Mouse (Mus musculus): ENCODE results near the gene Fam102b. TPM values are rescaled to one million over a fixed set of nuclear protein-coding genes. Genes with fewer than 3 reads are reported as not detected.

Fam102b gene
- 8.9 and 9.0 TPM in 2 replicates for polyA plus RNA-seq (2015; fragmentation: Nextera tagmentation; extraction: Ambion mirVana)

DNA sequence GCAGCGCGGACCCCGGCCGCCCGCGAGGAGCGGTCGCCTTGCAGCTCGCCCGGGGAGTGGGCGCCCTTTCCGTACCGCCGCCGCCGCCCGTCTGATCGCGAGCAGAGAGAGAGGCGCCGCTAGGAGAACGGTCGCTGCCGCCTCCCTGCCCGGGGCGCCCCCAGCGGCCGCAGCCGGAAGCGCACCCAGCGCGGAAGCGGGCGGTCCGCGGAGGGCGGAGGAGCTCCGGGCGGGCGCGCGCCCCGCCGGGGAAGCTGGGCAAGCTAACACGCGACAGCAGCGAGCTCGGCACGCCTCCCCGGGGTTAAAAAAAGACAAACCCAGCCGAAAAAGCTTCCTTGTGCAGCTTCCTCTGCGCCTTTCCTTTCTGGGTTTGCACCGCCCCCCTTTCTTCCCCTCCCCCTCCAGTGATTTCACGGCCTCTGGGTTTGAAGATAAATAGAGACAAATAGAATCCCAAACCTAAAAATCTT, at the start of gene Fam102b:
Gene Fam102b, minus strand, starts transcription at position 93 of the 473 bp plus-strand sequence.

DNA sequence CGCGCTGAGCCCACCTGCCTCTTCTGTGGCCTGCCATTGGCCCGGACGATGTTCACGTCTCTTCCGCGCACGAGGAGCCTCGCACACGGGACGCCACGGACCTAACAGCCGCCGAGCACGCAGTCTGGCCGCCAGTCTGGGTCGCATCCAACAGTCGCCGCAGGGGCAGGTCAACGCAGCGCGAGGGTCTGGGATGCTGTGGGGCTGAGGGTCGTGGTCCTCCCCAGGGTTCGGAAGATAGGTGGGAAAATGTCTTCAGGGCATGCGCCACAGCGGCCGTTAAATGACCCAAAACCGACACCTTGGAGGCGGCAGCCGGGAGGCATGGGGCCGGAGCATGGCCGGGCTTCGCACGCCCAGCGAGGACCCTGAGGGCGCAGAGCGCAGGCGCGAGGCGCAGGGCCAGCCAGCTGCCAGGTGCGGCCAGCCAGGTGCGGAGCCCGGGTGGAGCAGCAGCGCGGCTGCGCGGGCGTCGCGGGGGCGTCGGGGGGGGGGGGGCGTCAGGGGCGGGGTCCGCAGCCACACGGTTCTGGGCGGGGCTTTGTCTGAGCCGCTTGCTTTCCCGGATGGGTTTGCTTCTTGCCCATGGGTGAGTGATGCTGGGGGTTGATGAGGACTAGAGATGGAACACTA, 87.3 kb downstream of the Fam102b start, which contains the start of gene Gm9857:
Gene Gm9857, minus strand, starts transcription at position 445 of the 633 bp plus-strand sequence.

DNA sequence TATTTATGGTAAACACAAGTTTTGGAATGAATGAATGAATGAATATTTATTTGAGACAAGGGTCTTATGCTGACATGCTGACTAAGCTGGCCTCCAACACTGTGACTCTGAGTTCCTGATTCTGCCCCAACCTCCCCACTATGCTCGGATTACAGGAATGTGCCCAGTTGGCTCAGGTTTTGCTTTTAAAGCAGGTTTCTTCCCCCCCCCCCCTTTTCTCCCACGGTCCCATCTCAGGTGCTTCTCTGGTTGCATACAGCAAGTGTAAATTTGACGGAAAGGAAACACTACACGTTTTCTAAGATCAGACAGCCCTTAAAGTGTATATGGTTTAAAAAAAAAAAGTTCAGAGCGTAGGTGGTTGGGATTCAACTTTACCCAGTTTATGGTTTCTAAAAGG, 87.8 kb downstream of the Fam102b start, which contains the start of gene Henmt1:
Gene Henmt1, plus strand, starts transcription at position 301 of the 400 bp plus-strand sequence.

Small RNAs within 50 kb of the gene (microRNA-seq; reads per million reads assigned to microRNA genes)
- 0 reads per million in 2 experiments for gene Gm44384

Other genes starting within 250 kb of the Fam102b start
- gene Stxbp3, start 187.1 kb downstream of the Fam102b start, polyA plus RNA-seq (2015; fragmentation: Nextera tagmentation; extraction: Ambion mirVana), result 33.5 and 37.0 TPM in 2 replicates
- gene Fndc7, start 137.6 kb downstream of the Fam102b start, polyA plus RNA-seq (2015; fragmentation: Nextera tagmentation; extraction: Ambion mirVana), result 0.41 and 0.62 TPM in 2 replicates
- 34.4 and 37.8 TPM in 2 replicates for gene Prpf38b, start 115.9 kb downstream of the Fam102b start, polyA plus RNA-seq (2015; fragmentation: Nextera tagmentation; extraction: Ambion mirVana)
- gene Henmt1, start 87.7 kb downstream of the Fam102b start, polyA plus RNA-seq (2015; fragmentation: Nextera tagmentation; extraction: Ambion mirVana), result 0.09 TPM in 1 of 2 replicates, not detected in the other
- gene Gm9857, start 87.2 kb downstream of the Fam102b start, polyA plus RNA-seq (2015; fragmentation: Nextera tagmentation; extraction: Ambion mirVana), result not detected in 2 replicates
- gene Slc25a54, start 52.9 kb upstream of the Fam102b start, polyA plus RNA-seq (2015; fragmentation: Nextera tagmentation; extraction: Ambion mirVana), result not detected in 2 replicates
- 42.2 and 43.6 TPM in 2 replicates for gene Slc25a24, start 95.5 kb upstream of the Fam102b start, polyA plus RNA-seq (2015; fragmentation: Nextera tagmentation; extraction: Ambion mirVana)

Data from skeletal muscle tissue, postnatal 0 days (tissue).